ENCODE assay signal across 8 mouse cellular contexts in the genomic region with DNA sequence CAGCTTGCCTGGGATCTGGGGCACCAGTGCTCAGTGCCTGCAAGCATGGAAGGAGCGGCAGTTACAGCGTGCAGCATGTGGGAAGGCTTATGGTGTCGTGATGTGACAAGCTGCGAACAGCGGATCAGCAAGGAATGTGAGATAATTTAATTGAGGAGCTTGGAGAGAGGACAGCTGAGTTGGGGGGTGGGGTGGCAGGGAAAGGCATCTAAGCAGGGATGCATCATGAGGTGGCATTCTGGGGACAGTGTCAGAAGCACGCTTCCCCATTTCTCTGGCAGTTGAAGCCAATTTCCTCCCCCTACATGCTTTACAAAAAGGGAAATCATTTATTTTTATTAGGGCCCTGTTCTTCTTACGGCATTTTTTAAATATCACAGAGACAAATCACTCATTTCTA.
DNase-seq lines count a peak whose midpoint lies in the region; ATAC-seq lines count a peak whose summit lies in the region.

No protein-coding gene starts in this region.

- 0 out of 2 replicates have a peak, but pooled peaks cover 8% of the 10 kb centered on the region for H3K4me1 ChIP-seq in stomach, embryonic 15.5 days
- peaks cover 6% of the 10 kb centered on the region; the same call in 1 of the 2 replicates for H3K4me1 ChIP-seq in liver, embryonic 12.5 days

- ATAC-seq in megakaryocyte, adult 5-6 weeks (ENCODE audit: poor library complexity, severe bottlenecking): peak; percentile 79
- no peak for ATAC-seq in stomach, embryonic 15.5 days (ENCODE audit: insufficient read depth, low FRiP score, low read depth)
- ATAC-seq in liver, embryonic 12.5 days: no peak

- H3K9ac ChIP-seq in stomach, embryonic 15.5 days: no peak overlapping the region
- no peak overlapping the region for H3K9ac ChIP-seq in liver, embryonic 12.5 days

- no peaks in the 10 kb centered on the region for H3K27me3 ChIP-seq in stomach, embryonic 15.5 days (replicated peaks)
- 0 out of 2 replicates have a peak, but pooled peaks cover 3% of the 10 kb centered on the region for H3K27me3 ChIP-seq in liver, embryonic 12.5 days (replicated peaks)

- H3K9me3 ChIP-seq in stomach, embryonic 15.5 days: no peaks in the 10 kb centered on the region
- H3K9me3 ChIP-seq in liver, embryonic 12.5 days (replicated peaks): no peaks in the 10 kb centered on the region

- no peak overlapping the region for H3K4me3 ChIP-seq in stomach, embryonic 15.5 days (replicated peaks)
- H3K4me3 ChIP-seq in liver, embryonic 12.5 days: no peak overlapping the region

- DNase-seq in heart, adult 11 months: peak; percentile 94
- no peak for DNase-seq in heart, adult 8-10 months (ENCODE audit: low spot score)
- peak; percentile 54 to 59 for DNase-seq in B cell, adult 2 months
- DNase-seq in frontal cortex, postnatal 36 days (ENCODE audit: low spot score in 2 of 2): peak; percentile 64 to 76
- no peak for DNase-seq in urinary bladder, adult 2 months (ENCODE audit: low spot score)

- no peak overlapping the region for H3K27ac ChIP-seq in stomach, embryonic 15.5 days
- no peak overlapping the region for H3K27ac ChIP-seq in liver, embryonic 12.5 days

- peak overlapping the region; percentile 19; the same call in 1 of the 2 replicates for H3K4me2 ChIP-seq in stomach, embryonic 15.5 days
- no peak overlapping the region for H3K4me2 ChIP-seq in liver, embryonic 12.5 days

- WGBS in stomach, embryonic 15.5 days: 31% methylated on average over 7 of the region's 7 CpGs
- 30% methylated on average over 7 of the region's 7 CpGs for WGBS in liver, embryonic 12.5 days (ENCODE audit: insufficient replicate concordance)

- H3K36me3 ChIP-seq in stomach, embryonic 15.5 days: no peaks in the 10 kb centered on the region
- H3K36me3 ChIP-seq in liver, embryonic 12.5 days: no peaks in the 10 kb centered on the region

Comparison
In these comparisons a context has a peak if more than half of its experiments do, and no peak if none do; other contexts are left out.
1. DNase-seq: peak in heart, adult 11 months (single experiment), B cell, adult 2 months (2 of 2) and frontal cortex, postnatal 36 days (2 of 2); none in heart, adult 8-10 months (single experiment) and urinary bladder, adult 2 months (single experiment).